Mouse (Mus musculus): Measurements from ENCODE around the gene Elf3. TPM values are rescaled to one million over a fixed set of nuclear protein-coding genes. Genes with fewer than 3 reads are reported as not detected.

The Elf3 gene
- 0.93 TPM for polyA plus RNA-seq (2014; fragmentation: Illumina TruSeq; extraction: RNeasy Lipid Tissue Mini Kit (QIAGEN cat#74804); ENCODE audit: low read depth, low replicate concordance)

GRCm38 (mm10) chr1:135258380-135259127 lies at the start of gene Elf3:
Gene Elf3 (minus strand): TSS chr1:135258568.

GRCm38 (mm10) chr1:135283826-135284291 lies 25.5 kb upstream of the Elf3 start, which contains the start of gene Rnpep:
Gene Rnpep (minus strand): TSS chr1:135284084.

Other genes starting within 250 kb of the Elf3 start
- 0.81 TPM for gene Lgr6, start 153.3 kb downstream of the Elf3 start, polyA plus RNA-seq (2014; fragmentation: Illumina TruSeq; extraction: RNeasy Lipid Tissue Mini Kit (QIAGEN cat#74804); ENCODE audit: low read depth, low replicate concordance)
- not detected for gene Ptpn7, start 125.9 kb downstream of the Elf3 start, polyA plus RNA-seq (2014; fragmentation: Illumina TruSeq; extraction: RNeasy Lipid Tissue Mini Kit (QIAGEN cat#74804); ENCODE audit: low read depth, low replicate concordance)
- 27.9 TPM for gene Arl8a, start 111.7 kb downstream of the Elf3 start, polyA plus RNA-seq (2014; fragmentation: Illumina TruSeq; extraction: RNeasy Lipid Tissue Mini Kit (QIAGEN cat#74804); ENCODE audit: low read depth, low replicate concordance)
- gene Gpr37l1, start 90.9 kb downstream of the Elf3 start, polyA plus RNA-seq (2014; fragmentation: Illumina TruSeq; extraction: RNeasy Lipid Tissue Mini Kit (QIAGEN cat#74804); ENCODE audit: low read depth, low replicate concordance), result not detected
- 17.0 TPM for gene Rnpep, start 25.5 kb upstream of the Elf3 start, polyA plus RNA-seq (2014; fragmentation: Illumina TruSeq; extraction: RNeasy Lipid Tissue Mini Kit (QIAGEN cat#74804); ENCODE audit: low read depth, low replicate concordance)
- gene Timm17a, start 55.2 kb upstream of the Elf3 start, polyA plus RNA-seq (2014; fragmentation: Illumina TruSeq; extraction: RNeasy Lipid Tissue Mini Kit (QIAGEN cat#74804); ENCODE audit: low read depth, low replicate concordance), result 42.6 TPM
- 0.40 TPM for gene Lmod1, start 66.2 kb upstream of the Elf3 start, polyA plus RNA-seq (2014; fragmentation: Illumina TruSeq; extraction: RNeasy Lipid Tissue Mini Kit (QIAGEN cat#74804); ENCODE audit: low read depth, low replicate concordance)
- gene Shisa4, start 116.7 kb upstream of the Elf3 start, polyA plus RNA-seq (2014; fragmentation: Illumina TruSeq; extraction: RNeasy Lipid Tissue Mini Kit (QIAGEN cat#74804); ENCODE audit: low read depth, low replicate concordance), result 0.32 TPM
- 24.2 TPM for gene Ipo9, start 171.9 kb upstream of the Elf3 start, polyA plus RNA-seq (2014; fragmentation: Illumina TruSeq; extraction: RNeasy Lipid Tissue Mini Kit (QIAGEN cat#74804); ENCODE audit: low read depth, low replicate concordance)